Mouse (Mus musculus) liver (tissue): Measurements from ENCODE around the gene Camkmt.

Experiments used
- DNase-seq: peaks from one replicate; pipeline ENCODE4 v3.0.0-alpha.2; 2020; ENCODE audit warnings: mixed read lengths

Gene Camkmt

DNA sequence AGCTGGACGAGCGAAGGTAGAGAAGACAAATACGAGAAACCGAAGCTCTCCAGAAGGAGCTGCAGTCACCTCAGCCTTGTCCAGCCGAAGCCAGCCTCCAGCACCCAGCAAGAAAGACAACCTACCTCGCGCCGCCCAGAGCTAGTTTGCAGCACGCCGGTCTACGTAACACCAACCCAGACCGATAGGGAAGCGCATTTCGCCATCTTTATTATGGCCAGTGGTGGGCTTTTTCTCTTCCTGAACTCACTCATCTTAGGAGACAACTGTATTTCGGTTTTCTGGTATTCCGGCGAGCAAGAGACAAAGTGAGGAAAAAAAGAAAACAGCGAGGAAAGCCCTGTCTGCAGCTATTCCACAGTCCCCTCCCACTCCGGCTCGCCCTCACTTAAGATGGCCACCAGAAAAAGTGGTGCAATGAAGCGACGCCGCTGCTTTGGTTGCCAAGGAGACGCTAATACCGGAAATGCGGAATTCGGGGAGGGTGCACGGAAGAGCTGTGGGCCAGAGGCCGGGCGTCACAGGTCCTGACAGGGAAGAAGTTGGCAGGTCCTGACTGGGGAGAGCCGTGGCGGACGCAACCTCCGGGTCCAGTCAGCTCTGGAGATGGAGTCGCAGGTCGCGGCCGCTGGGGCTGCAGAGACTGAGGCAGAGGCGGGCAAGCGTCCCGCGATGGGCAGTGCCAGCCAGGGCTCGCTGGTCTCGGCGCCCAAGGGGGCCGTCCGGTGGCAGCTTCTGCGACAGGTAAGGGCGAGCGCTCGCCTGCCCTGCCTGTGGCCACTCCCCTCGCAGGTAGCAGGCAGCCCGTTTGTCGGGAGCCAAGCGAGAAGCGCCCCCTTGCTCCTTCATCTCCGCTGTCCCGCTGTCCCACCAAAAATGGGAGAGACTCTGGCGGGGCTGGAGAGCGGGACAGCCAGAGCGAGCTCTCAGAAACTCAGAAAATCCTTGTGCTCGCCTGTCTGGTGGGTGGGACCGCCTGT, at the start of gene Camkmt, which contains the start of gene Prepl:
Gene Camkmt (plus strand): TSS at position 433 of the 980 bp plus-strand sequence.
Gene Prepl (minus strand): TSS at position 122 of the 980 bp plus-strand sequence.
- DNase-seq, result peak; percentile 94

DNA sequence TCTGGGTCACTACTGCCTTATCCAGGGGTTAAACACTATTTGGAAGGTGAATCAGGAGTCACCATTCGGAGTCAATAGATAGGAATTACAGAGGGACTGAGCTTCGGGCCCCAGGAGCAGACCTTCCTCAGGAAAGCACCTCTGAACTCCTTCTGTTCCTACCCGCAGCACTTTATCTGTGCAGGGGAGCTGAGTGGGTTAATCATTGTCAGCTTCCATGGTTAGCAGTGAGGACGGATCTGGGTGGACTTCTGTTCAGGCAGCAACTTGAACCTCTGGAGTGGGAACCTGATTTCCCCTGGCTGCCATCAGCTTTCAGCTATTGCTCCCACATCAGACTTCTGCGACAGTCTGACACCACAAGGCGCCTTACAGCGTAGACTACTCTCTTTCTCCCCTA, 49.4 kb upstream of the Camkmt start:
- DNase-seq, result no peak

DNA sequence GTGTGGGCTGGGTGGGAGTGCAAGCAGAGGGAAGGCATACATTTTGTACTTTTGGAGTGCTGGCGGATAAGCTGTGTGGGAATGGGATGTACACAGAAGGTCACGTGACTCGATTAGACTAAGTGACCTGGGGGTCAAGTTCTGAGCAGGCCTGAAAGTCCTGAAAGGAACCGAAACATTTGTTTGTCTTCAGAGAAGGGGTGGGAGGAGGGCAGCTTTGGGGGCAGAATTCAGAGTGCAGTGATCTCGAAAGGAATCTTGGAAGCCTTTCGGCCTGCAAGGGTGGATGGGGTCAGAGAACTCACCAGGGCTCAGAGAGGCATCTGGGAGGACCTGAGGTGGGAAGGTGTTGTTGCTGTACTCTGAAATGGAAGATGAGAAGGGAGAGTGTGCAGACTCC, 47.9 kb upstream of the Camkmt start:
- DNase-seq, result no peak

DNA sequence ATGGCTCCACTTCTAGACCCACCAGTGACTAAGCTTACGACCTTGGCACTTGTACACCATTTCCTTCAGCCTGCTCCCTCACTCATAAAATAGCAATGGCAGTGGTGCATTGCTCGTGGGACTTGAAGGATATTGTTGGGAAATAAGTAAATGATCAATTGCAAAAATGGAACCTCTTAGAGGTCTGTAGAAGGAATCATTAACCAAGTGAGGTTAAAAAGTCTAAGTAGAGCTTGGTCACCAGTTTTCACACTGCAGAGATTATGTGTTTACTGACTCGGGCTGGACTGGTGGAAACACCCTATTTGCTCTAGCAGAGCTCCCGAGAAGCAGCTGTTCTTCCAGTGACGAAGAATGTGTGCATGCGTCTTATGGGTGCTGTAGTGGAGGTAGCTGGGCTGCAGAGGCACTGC, 46.9 kb upstream of the Camkmt start:
- no peak for DNase-seq

DNA sequence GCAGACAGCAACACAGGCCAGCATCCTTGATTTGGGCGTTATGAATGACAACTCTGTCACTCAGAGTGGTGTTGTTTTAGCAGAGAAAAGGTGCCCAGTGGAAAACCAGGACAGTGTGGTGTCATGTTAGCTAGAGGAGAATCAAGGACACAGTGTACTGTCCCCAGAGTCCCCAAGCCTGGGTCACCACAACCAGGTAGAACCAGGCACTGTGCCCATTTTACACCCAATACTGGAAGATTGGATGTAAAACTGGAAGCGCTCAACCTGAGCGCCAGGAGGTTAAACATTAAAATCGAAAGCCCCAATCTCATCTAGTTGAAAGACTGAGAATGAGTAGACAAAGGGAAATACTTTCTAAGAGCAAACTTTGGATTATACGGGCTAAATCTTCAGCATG, 45.9 kb upstream of the Camkmt start:
- no peak for DNase-seq

DNA sequence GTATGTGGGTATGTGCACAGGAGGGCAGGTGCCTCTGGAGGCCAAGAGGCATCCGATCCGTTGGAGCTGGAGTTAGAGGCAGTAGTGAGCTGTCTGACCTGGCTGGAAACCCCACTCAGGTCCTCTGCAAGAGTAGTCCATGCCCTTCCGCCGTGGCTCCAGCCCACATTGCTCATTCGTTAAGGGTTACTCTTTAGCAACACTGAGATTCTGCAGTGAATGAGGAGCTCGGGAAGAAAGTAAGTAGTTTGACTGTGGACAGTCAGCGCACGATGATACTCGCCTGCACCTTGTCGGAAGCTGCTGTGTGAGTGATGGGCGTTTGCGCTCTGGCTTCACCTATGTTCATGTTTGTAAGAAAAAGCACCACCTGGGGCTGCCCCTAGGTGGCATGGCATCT, 45.2 kb upstream of the Camkmt start:
- DNase-seq, result no peak

DNA sequence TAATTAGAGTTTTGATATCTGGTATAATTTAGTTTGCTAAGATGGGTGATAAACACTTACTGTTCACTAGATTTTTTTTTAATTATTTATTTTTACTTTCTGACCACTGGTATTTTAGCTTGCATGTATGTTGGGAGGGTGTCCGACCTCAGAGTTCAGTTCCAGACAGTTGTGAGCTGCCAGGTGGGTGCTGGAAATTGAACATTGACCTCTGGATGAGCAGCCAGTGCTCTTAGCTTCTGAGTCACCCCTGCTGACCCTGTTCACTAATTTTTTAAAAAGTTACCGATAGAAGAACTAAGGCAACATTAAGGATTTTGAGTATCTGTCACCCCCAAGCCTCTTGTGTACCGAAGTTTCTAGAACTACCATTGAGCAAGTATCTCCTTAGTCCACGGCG, 42.0 kb upstream of the Camkmt start:
- no peak for DNase-seq

DNA sequence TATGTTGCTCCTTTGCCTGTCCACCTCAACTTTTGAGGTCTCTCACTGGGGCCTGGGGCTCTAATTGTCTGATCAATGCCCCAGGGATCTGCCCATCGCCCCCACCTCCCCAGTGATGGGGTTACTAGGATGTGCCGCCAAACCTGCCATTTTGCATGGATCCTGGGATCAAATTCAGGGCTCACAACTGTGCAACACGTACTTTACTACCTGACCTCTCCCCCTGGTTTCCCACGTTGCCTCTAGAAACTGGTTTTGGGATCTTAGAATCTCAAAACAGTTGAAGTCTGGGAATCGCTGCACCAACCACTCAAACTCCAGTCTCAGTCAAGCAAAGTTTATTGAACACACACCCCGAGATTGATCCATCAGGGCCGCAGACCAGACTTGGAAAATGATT, 32.1 kb upstream of the Camkmt start:
- DNase-seq, result no peak

DNA sequence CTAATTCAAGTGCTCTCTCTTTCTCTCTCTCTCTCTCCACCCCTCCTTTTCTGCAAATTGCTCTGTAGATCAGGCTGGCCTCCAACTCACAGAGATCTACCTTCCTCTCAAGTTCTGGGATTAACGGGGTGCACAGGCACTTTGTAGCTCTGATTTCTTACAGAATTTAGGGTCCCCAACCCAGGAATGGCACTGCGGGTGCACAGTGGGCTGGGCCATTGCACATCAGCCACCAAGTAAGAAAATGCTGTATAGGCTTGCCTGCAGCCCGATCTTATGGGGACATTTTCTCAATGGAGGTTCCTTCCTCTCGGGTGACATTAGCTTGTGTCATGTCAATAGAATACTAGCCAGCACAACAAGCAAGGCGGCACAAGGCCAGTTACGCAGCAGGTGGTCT, 31.2 kb upstream of the Camkmt start:
- DNase-seq, result no peak

DNA sequence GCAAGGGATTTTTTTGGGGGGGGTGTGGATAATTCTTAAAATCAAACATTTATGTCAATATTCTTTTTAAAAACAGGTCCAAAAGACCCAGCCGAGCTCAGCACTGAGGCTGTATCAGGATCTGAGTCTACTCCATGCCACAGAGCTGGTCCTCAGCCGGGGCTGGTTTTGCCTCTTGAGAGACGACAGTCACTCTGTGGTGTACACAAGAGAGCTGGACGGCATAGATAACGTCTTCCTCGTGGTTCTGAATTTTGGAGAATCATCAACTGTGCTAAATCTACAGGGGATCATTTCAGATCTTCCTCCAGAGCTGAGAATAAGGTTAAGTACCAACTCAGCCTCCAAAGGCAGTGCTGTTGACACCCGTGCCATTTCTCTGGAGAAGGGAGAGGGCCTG, 26.8 kb upstream of the Camkmt start:
- no peak for DNase-seq

DNA sequence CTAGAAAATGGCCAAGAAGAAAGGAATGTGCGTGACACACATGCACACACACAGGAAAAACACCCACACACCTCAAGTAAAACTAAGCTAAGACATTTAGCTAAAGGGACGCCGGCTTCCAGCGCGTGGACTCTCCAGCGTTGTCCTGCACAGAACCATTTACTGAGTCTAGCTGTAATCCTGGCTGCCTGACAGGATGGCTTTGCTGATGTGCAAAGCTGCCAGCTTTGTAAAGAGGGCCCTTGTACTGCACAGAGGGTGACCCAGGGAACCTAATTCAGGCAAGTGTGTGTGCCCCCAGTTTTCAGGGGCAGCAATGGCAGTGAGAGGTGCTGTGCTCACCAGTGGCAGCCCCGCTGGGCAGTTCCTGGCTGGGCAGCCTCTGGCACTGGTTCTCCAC, 23.0 kb upstream of the Camkmt start:
- DNase-seq, result no peak

DNA sequence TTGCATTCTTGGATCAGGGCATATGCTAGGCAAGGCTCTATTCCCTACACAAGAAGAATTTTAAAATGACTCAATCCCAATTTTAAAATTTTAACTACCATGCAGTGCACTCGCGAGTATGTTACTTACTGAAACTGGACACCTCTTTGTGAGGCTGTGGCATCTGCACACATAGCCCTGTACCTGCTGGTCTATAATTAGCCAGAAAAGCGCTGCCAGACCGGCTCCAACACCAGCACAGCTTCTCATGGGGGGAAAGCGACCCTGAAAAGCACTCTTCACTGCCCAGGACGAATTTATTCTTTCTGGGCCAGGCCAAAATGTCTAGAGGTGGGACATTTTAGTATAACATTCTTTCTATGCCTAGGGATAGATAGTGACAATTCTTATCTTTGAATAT, 19.7 kb upstream of the Camkmt start:
- DNase-seq, result no peak

DNA sequence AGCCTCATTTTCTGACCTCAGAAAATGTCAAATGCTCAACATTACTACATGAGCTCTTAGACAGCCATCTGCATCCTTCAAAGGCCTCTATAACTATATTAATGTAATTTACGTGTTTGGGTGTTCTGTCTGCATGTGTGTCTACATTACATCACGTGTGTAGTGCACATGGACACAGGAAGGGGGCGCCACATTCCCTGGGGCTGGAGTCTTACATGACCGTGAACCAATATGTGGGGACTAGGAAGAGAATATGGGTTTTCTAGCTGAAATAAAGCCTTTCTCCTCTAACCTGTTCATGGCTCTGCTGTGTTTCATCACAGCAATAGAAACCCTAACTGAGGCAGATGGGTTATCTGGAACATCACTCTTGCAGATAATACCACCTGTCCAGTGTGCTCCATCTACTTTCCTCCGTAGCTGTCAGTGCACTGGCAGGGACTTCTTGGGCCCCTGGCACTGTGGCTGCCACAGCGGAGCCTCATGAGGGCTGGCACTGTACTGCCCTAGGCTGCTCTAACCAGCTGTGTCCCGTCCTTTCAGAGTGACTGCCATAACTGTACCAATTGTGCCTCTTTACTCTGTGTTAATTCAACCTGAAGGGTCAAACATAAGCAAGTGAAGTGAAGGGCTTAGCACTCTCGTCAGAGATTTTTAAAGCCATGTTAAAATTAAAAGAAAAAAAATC, 19.1 kb upstream of the Camkmt start:
- no peak for DNase-seq

DNA sequence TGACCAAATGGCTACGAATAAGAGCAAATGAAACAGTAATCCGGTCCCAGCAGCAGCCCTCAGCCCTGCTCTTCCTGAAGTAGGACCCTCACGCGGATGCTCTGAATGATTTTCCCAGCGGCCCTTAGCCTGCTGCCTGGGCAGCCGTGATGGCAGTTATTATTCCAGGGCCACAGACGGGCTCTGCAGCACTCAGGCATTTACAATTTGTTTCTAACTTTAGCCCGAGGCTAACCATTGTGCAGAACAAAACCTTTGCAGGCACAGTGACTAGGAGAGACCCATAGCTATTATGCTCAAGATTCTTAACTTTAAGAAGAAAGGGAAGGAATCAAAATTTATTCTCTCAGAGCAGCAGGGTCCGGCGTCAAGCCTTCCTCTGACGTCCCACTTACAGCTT, 18.0 kb upstream of the Camkmt start:
- DNase-seq, result no peak

DNA sequence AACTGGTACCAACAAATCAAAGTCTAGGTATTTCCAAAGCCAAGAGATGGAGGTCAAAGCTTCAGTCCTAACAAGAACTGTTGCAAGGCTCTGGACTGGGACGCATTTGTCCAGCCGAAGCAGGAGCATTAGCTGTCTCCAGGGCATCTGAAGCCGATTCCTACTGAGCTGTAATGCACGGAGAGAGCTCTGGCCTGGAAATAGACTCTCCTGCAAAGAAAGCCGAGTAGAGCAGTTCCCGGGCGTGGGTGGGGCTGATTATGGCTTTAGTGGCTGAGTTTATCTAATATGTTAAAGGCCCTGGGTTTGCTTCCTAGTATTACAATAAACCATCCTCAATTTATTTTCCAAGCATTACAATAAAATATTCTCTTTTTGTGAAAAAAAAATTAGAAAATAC, 17.1 kb upstream of the Camkmt start:
- no peak for DNase-seq

DNA sequence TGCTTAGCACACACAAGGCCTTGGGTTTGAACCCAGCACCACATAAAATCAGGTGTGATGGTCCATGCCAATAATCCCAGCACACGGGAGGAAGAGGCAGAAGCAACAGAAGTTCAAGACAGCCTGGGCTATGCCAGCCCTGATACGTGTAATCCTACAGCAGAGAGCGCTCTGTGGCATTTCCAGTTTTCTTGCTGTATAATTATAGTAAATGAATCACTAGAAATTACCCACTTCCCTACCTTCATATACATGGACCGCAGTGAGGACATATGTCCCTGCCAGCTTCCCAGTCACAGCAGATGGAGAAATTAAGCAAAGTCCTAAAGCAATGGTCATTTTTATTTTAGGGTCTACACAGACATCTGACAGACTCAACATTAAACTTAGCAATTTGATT, 16.3 kb upstream of the Camkmt start:
- DNase-seq, result no peak

DNA sequence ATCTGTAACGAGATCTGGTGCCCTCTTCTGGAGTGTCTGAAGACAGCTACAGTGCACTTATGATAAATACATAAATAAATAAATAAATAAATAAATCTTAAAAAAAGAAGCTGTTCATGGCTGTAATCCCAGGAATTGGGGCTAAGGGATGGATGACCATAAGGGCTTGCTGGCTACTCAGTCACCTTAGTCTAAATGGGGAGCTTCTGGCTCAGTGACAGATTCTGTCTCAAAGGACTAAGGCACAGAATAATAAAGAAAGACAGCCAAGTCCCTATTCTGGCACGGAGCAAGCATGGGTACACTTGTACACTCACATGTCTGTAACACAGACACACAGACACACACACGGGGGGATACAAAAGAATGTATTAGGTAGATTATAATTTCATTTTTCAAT, 11.1 kb upstream of the Camkmt start:
- DNase-seq, result no peak

DNA sequence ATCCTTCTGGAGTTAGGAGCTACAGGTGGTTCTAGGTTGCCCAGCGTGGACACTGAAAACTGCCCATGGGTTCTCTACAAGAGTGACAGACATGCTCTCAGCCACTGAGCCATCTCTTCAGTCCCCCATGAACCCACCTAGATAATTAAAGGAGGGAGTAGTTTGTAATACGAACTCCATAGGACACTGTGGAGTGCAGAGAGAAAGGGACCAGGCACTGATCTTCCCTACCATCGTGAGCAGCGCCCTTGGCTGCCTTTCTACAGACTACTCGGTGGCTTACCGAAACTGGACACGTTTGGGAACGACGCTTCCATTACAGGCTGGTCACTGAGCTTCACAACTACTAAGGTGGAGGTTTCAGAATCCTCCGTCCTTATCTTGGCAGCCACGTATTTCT, 9.6 kb upstream of the Camkmt start:
- no peak for DNase-seq

DNA sequence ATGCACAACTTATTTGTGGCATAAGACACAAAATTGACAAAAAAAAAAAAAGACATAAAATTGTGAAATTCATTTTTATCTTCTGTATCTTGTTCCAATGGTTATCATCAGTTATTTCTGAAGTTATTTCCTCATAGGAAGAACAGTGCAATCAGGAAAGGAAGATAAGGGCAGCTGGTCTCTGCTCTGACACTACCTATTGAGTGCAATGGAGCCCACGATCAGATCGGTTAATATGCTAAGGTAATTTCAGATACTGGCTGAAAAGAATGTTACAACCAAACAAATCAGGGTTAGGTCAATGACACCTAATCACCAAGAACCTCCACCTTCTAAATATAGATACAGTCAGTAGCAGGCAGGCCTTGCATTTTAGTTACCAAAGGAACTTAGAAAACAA, 5.0 kb upstream of the Camkmt start:
- no peak for DNase-seq

DNA sequence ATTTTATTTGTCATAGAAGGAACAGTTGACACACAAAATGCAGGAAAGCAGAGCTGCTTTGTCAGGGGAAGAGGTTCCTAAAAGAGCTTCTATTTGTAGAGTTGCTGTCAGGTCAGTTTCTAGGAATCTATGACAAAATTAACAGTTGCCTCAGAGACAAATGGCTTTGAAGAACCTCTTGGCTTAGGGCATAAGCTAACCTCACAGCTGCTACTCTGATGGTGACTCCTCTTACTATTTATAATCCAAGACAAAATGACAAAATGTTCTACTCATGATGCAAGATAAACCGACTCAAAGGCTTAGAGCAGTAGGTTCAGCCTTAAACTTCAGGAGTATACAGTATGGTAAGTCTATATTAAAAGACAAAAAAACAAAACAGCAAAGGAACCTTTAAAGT, 3.9 kb upstream of the Camkmt start:
- no peak for DNase-seq

DNA sequence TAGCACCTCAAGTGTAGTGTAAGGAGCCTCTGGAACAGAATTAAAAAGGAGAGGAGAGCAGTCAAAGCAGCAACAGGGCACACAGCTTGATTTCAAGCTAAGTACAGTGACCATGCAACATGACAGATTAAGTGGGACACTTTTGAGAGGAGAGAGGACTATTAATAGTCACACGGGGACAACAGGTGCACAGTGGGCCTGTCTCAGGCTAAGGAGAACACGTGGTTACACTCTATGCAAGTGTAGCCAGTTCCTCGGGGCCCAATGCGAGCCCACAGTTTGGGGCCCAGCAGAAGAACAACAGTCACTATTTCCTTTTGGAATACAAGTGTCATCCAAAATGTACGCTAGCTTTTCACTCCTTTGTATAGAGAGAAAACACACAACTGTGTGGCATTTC, 2.8 kb upstream of the Camkmt start:
- no peak for DNase-seq

DNA sequence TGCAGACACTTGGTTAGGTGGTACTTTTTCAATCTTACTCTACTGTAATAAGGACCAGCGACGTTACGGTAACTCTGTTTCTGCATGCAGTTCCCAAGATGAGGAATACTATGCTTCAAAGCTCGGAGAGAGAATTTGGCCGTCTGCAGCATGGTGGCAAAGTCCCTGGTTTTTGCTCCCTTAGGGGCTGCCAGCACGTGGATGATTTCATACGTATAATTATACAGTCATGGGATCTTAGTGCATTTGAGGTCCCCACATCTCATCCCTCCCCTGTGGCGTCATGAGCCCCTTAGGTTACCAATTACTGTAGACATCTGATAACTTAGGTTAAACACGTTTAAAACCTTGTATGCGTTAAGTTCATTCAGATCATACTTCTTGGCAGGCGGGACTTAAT, 2.0 kb upstream of the Camkmt start:
- DNase-seq, result no peak

DNA sequence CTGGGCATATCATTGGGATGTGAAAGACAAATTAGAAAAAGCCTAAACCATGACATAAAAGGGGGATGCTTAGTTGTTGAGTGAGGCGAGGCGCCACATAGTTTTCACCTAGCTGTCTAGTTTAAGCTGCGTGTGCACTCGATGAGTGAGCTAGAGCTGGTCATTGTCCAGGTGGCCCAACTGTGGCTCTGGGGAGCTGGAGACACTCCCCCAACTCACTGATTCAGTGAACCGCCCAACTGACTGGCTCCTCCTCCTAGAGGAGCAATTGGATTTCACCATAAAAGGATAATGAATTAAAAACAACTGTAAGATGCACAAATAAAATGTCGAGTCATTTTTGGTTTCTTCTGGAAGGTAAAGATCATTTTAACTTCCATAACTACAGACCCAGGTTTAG, 1.3 kb upstream of the Camkmt start:
- DNase-seq, result no peak

DNA sequence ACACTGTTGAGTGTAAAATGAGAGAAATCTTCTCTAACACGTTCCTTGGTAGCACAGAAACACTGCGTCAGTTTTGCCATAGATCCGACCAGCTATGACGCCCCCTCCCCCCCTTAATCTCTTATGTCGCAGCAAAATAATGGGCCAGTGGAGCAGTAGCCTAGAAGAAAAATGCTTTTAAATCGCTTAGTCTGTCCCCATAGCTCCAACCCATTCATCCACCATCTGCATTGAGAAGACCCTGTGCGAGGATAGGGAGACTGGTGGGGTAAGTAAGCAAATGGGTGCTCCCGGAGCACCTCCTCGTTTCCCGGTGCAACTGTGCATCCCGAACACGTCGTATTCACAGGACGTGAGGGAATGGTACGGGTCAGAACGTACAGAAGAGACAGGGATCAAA, 731 bp upstream of the Camkmt start:
- no peak for DNase-seq
